Mouse (Mus musculus): ENCODE measurements around the gene Map3k20.

The Map3k20 gene

DNA sequence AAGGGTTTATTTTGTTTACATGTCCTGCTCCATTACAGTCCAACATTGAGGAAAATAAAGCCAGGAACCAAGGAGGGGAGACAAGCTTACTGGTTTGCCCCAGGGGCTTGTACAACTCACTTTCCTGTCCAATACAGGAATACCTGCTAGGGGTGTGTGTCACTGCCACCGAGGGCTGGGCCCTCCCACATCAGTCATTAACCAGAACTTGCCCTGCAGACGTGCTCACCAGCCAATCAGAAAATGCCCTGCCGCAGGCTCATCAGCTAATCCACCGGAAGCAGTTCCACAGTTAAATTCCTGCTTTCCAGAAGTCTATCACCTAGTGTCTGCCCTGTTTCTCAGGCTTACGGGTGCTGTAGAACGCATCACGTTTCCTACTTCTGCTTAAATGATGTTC is 206.2 kb downstream of the Map3k20 start:
- no peak for DNase-seq (ENCODE audit: low read depth)
